Mouse (Mus musculus) heart, adult 11 months (tissue): Measurements from ENCODE around the gene Txnrd3.

Experiments
- DNase-seq: peaks from one replicate; pipeline ENCODE4 v3.0.0; 2022

Txnrd3 gene

DNA sequence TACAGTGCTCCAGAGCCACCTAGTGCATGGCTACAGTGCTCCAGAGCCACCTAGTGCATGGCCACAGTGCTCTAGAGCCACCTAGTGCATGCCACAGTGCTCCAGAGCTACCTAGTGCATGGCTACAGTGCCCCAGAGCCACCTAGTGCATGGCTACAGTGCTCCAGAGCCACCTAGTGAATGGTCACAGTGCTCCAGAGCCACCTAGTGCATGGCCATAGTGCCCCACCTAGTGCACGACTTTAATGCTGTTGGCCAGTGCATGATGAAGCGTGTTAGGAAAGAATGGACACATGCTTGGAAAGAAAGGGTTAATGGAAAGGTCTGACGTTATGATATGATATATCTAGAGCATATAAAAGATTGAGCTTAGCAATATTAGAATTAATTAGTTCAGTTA is 14.6 kb downstream of the Txnrd3 start:
- peak; percentile 74 for DNase-seq

DNA sequence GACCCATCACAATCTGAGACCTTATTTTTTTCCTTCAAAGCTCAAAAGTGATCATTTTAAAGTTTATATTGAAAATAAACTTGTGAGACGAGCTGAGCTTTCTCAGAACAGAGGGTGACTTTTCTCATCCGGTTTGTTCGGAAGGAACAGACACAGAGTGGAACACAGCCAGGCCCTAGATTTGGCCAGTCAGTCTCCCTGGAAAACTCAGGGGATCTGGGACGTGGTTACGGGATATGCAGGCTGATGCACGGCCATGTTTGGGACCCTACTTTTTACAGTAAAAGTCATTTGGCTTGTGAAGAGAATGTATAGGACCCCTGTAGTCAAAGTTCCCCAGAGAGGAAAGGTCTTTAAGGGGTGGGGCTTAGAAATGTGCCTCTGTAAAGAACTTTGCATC is 15.1 kb downstream of the Txnrd3 start:
- peak; percentile 92 for DNase-seq

DNA sequence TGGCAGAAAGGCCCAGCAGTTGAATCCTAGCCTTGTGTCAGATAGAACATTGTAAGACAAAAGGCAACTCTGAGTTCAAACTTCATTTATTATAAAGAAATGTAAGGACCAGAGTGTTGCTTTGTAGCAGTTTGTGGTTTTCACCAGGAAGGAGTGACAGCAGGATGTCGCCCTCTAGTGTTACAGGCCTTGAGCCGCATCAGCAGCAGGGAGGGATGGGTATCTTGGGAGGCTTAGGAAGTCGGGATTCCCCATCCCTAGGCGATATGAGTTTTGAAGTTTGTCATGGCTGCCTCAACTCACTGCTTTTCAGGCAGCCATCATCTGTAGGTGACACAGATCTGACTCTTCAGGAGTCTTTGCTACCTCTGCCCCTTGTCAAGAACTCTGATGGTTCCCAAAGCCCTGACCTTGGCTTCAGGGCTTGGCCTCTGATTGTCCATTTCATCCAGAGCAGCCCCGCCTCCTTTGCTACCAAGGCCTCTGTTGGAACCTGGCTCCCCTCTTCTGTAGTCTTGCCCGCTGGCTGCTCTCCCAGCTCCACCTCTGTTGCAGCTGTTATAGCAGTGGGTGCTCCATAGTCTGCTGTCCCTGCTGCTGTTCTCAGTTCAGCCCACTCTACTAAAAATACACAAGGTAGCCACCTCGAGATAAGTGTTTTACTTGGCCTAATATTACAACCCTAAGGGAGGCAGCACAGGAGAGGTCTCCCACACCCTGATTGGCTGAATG is 16.1 kb downstream of the Txnrd3 start:
- DNase-seq: peak; percentile 96

DNA sequence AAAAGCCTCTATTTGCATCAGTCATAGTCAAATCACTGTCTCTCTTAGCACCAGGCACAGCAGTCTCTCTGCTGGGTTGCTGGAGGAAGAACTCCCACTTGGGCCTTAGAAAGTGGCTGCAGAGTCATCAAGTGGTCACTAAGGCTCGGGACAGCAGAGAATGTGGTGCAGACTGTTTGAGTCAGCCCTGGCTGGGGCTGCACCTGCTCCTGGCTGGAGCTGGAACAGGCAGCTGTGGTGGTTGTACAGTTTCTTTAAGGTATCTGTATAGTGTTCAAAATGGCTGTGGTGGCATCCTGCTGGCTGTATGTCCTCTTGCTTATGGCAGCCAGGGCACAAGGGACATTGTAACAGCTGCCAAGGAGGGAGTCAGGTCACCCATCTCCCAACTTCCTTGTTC is 16.7 kb downstream of the Txnrd3 start:
- peak; percentile 88 for DNase-seq

DNA sequence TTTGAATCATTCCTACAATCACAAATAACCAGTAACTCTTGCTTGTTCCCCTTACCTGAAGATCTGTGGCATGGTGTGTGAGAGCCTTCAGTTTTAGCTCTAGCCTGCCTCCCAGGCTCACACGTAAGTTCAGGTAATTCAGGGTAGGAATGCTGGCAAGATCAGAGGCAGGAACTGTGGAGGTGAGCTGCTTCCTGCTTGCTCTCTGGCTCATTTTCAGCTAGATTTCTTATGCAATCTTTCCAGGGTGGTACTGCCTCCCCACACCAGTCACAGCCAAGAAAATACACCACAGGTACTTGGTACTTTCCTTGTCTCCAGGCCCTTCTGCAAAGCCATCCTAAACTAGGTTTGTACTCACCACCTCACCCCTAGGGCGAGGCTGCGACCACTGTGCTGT is 18.7 kb downstream of the Txnrd3 start:
- peak; percentile 79 for DNase-seq

DNA sequence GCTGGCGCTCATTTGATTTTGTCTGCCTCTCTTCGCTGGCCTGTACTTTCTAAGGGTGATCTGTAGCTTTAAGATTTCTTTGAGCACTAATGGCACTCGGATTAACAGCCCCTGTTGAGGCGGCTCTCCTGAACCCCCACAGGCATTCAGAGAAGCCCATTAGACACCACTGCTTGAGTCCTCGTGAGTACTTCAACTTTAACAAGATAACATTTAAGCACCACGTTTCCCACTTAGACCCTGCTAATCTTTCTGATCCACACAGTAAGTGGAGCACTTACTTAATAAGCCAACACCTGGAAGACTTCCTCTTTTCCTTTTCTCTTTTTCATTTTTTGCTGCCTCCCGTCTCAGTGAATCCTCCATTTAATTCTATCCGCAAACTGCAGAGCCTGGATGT is 21.4 kb downstream of the Txnrd3 start:
- DNase-seq: peak; percentile 40

DNA sequence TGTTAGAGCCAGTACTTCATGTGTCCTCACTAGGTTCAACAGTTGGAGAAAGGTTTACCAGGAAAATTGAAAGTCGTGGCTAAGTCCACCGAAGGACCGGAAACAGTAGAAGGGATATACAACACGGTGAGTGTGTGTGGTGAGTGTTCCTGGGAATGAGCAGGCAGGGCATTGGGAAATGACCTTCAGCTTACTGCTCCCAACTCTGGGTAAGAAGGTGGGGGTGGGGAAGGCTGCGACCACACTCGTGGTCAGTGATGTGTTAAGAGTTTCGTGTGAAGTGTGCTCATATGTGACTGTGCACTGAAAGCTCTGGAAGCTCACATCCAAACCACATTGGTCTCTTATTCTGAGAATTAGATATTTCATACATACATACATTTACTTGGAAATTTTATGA is 21.9 kb downstream of the Txnrd3 start:
- DNase-seq: peak; percentile 17

DNA sequence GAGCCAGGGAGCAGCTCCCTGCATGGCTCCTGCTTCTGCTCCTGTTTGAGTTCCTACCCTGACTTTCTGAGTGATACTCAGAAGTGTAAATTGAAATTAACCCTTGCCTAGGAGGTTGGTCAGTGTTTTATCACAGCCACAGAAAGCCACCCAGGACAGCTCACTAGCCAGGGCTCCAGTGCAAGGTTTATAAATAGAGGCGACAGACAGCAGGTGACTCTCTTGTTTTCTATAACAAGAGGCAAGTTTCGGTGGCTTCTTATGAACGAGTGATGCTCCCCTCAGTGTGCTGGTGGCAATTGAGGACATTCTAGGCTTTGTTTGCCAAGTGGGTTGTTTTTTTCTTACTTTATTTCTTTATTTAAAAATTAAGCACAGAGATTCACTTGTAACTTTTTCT is 23.2 kb downstream of the Txnrd3 start:
- peak; percentile 69 for DNase-seq

DNA sequence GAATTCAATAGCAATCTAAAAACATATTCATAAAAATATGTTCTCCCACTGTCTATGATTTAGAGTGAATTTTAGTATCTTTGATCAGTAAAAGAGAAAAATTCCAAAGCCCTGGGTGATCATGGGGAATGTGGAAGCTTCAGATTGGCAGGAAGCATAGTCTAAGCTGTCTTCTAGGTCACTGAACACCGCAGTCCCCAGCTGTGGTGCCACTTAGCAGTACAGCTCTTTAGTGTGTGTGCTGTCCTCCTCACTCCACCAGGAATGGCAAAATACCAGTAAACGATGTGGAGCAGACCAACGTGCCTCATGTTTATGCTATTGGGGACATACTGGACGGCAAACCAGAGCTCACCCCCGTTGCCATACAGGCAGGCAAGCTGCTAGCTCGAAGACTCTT is 25.8 kb downstream of the Txnrd3 start:
- DNase-seq: peak; percentile 77

DNA sequence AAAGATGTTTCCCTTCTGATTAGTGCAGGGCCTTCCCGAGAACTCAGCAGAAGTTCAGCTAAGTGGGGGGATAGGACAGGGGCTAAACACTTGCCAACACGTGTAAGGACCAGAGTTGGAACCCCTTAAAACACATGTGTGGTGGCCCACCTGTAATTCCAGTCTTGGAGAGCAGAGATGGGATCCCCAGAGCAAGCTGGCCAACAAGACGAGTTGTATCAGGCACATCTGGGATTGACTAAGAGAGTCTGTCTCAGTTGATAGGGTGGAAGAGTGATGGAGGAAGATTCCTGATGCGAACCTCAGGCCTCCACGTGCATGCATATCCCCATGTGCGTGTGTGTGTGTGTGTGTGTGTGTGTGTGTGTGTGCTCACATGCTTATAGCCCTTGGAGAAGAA is 27.6 kb downstream of the Txnrd3 start:
- DNase-seq: peak; percentile 67

DNA sequence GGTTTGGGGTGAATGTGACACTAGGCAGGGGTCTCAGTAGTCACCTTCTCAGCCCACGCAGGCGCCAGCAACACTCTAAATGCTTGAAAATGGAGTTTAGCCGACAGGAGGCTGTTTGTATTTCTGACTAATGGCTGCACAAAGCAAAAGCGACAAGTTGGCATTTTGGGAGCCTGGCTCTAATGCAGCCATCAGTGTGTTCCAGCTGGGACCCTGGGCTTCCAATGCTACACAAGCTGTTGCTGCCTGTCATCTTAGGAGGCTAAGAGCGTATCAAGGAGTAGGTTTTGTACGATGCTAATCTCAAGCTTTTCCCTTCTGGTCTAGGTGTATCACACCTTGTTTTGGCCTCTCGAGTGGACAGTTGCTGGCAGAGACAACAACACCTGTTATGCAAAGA is 28.9 kb downstream of the Txnrd3 start:
- DNase-seq: peak; percentile 79

DNA sequence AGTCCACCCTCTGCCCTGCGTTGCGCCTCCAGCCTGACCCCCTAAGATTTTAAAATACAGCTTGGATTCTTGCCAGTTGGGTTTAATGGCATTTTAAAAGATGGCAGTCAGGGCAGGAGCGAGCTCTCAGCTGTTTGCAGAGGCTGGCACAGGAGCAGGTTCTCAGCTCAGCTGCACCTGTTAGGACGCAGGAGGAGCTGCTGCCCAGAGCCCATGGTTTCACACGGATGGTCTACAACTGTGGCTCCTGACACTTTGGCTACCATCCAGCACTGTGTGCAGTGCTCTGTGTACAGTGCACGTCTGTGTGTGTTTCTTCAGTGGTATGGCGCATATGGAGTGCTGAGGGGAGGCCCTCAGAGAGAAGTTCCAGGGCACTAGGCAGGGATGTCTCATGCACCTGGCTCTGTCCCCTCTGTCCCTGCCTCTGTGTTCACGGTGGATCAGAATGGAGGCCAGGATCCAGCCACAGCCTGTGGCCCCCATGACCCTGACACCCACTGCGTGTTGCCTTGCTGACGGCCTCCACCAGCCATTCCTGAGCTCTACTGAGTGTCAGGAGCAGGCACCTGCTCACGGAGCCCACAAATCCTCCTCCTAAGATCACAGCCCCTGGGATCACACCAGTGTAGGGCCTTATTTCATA is 29.5 kb downstream of the Txnrd3 start:
- peak; percentile 80 for DNase-seq

DNA sequence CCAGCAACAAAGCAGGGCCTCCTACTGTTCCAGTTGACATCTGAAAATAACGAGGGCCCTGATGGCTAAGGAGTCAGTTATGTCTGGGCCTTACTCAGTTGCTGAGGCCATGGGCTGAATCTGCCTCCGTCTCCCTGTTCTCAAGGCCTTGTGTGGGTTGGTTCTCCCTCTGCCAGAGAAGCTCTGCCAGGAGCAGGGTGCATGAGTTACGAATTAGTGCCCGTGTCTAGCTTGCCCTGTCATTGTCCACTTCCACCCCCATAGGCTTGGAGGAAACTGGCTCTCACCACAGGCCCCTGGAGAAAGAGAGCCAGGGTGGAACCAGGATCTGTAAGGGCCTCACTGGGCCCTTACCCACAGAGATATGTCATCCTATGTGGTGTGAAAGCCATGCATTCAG is 34.7 kb downstream of the Txnrd3 start:
- DNase-seq: peak; percentile 69

DNA sequence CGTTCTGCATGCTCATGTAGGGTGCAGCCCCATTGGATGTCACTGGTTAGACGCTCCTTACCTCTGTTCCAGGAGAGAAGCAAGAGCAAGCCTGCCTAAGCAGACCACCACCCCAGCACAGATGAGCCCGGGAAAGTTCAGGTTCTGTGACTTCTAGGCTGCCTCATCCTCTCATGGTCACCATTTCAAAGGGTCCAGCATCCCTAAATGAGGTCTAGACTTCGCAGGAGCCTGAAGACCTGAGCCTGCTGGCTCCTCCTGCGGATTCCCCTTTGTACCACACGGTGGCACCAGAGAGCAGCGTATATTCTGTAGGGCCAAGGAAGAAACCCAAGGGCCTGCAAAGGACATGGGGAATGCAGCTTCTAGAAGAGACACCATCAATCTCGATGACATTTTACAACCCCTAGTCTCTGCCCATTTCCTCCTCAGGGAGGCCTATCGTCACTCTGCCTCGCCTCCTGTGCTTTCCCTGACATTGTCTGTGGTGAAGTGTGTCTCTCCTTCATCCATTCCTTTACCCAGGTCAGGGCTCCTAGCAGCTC is 35.6 kb downstream of the Txnrd3 start:
- DNase-seq: peak; percentile 91

DNA sequence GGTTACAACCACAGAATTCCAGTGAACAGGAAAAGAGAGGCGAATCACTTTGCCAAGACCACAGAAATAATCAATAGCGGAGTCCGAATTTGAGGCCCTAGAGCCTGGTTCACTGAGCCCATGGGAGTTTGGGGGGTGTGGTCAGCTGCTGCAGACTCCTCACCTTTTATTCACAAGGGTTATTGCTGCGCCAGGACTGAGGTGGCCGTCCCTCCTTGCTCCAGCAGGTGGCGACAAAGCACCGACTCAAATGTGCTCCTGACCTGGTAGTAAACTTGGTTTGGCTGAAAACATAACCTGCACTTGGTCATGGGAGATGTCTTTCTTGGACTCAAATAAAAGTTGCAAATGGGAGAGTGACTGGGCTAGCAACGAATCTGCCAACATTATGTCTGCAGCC is 36.4 kb downstream of the Txnrd3 start:
- peak; percentile 96 for DNase-seq

DNA sequence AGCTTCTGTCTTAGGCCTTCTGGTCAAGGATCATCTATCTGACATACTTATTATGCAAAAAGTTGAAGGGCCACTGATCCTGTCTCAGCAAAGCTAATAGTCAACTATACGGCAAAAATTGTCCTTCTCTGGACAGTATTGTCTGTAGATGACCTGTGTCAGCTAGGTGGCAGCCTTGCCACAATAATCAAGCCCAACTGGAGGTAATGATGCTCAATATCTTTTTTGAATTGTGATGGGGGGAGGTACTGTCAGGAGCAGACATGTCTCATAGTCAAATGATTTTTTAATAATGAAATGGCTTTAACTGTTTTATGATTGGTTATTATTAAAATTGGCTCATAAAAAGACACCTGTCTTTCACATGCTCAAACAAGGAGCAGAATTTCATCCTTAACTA is 40.4 kb downstream of the Txnrd3 start:
- no peak for DNase-seq

DNA sequence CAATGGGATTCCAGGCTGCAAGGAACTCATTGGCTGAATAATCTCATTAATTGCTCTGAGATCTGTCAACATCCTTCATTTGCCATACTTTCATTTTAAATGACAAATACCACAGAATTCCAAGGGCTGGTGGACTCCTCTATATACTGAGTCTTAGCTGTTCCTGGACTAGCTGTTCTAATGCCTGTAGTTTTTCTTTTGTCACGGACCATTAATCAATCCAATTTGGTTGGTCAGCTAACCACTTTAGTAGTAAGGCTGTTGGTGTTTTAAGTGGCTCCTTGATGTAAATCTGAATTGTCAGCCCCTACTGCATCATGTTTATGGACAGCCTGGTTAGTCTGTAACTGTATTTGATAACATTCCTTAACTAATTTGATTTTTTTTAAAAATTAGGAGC is 43.3 kb downstream of the Txnrd3 start:
- DNase-seq: no peak

DNA sequence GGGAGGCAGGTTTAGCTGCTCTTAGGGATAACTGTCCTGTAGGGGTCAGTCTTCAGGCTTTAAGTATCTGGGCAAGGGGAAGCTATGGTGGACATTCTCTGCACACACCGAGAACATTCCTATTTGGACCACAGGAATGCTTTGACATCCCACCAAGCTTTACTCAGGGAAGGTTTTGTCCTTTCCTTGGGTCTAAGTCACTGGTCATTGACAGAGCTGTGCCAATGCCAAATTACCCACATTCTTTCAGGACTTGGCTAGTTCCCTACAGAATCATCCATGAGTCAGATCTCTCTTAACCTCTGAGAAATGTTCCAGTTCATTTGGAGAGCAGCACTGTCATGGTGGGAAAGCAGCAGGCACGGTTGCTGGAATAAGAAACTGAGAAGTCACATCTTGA is 62.8 kb downstream of the Txnrd3 start:
- no peak for DNase-seq

DNA sequence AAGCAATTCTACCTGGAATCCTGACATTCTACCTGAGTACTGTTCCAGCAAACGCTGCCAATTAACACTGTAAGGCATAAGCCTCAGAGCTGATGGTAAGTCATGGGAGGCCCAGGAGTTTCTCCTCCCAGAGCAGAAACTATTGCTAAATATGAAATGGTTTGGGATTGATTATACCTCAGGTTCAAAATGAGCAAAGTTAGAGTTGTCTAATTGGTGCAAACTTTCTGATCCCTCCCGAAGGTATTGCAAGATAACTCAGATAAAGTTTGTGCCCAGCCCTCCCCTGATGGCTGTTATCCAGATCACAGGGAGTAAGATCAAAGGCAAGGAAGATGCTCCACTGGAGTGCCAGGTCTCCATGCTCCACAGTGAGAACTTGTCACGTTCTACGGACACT is 63.5 kb downstream of the Txnrd3 start, which contains the start of gene Vmn1r40:
Gene Vmn1r40, plus strand, starts transcription at position 301 of the 400 bp plus-strand sequence.
- no peak for DNase-seq

DNA sequence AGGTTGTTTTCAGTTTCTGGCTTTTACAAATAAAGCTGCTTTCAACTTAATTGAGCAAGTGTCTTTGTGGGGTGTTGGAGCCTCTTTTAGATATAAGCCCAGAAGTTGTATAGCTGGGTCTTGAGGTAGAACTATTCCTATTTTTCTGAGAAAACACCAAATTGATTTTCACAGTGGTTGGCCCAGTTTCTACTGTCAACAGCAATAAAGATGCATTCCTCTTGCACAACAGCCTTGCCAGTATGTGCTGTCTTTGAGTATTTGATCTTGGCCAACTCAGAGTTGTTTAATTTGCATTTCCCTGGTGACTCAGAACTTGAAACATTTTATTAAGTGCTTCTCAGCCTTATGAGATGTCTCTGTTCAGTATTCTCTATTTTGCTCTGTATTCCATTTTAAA is 74.3 kb downstream of the Txnrd3 start:
- no peak for DNase-seq
